8 mouse cellular contexts compared by ENCODE assay signal in genomic region chr19:7340780-7341475, GRCm38 (mm10). TPM values are rescaled to one million over a fixed set of nuclear protein-coding genes. Genes with fewer than 3 reads are reported as not detected.
A peak's percentile ranks its signal among the peaks of the same experiment; 100 is the strongest.
DNase-seq lines count a peak whose midpoint lies in the region; ATAC-seq and TF ChIP-seq lines count a peak whose summit lies in the region.

No protein-coding gene starts in this region.

- H3K4me2 ChIP-seq in neural tube, embryonic 15.5 days, result peak overlapping the region; percentile 91

- peak overlapping the region; percentile 37; the same call in 1 of the 2 replicates for H3K27ac ChIP-seq in liver, adult 2 months (replicated peaks; ENCODE audit: insufficient read depth, low read depth, low read length)
- H3K27ac ChIP-seq in neural tube, embryonic 15.5 days (replicated peaks), result peak overlapping the region; percentile 88

- no peaks in the 10 kb centered on the region for H3K36me3 ChIP-seq in liver, adult 2 months (ENCODE audit: control insufficient read depth, insufficient read depth, low read length)
- H3K36me3 ChIP-seq in neural tube, embryonic 15.5 days, result no peaks in the 10 kb centered on the region

- TF ChIP-seq CTCF in liver, adult 2 months (IDR thresholded peaks at IDR 0.05; ENCODE audit: low read depth, low read length), result no peak

- no peaks in the 10 kb centered on the region for H3K9me3 ChIP-seq in neural tube, embryonic 15.5 days (replicated peaks)

- peak overlapping the region; percentile 82 for H3K4me3 ChIP-seq in liver, adult 2 months (ENCODE audit: insufficient read depth, low read depth, low read length)
- peak overlapping the region; percentile 89 for H3K4me3 ChIP-seq in neural tube, embryonic 15.5 days (replicated peaks)

- DNase-seq in frontal cortex, adult 2 months (ENCODE audit: extremely low spot score in 1 of 2, low spot score in 1 of 2), result no peak
- peak; percentile 49 to 62 for DNase-seq in right cerebral cortex, postnatal 10 days (ENCODE audit: low spot score in 2 of 2)
- no peak for DNase-seq in right cerebral cortex, postnatal 4 days
- DNase-seq in frontal cortex, postnatal 25 days (ENCODE audit: low spot score in 2 of 2), result peak; percentile 22 to 26
- DNase-seq in liver, adult 2 months (ENCODE audit: extremely low read depth, low read depth, low spot score), result no peak

- no peaks in the 10 kb centered on the region for H3K27me3 ChIP-seq in liver, adult 2 months (ENCODE audit: control insufficient read depth, insufficient read depth, low read length)
- H3K27me3 ChIP-seq in neural tube, embryonic 15.5 days (replicated peaks), result no peaks in the 10 kb centered on the region

- peak overlapping the region; percentile 88 for H3K9ac ChIP-seq in liver, adult 2 months (ENCODE audit: low read depth, low read length)
- peak overlapping the region; percentile 95 for H3K9ac ChIP-seq in neural tube, embryonic 15.5 days (replicated peaks)

- H3K79me2 ChIP-seq in liver, adult 2 months (ENCODE audit: control insufficient read depth, insufficient read depth, low read length), result peaks cover 43% of the 10 kb centered on the region

- peak; percentile 18 for ATAC-seq in frontal cortex, adult (ENCODE audit: low TSS enrichment)
- peak; percentile 76 for ATAC-seq in neural tube, embryonic 15.5 days (ENCODE audit: low FRiP score)
- no peak for ATAC-seq in activated CD4-positive, CD25-positive, alpha-beta regulatory T cell, adult 4 months

- peaks cover 23% of the 10 kb centered on the region for H3K4me1 ChIP-seq in liver, adult 2 months (ENCODE audit: control insufficient read depth, insufficient read depth, low read length)
- H3K4me1 ChIP-seq in neural tube, embryonic 15.5 days, result peaks cover 53% of the 10 kb centered on the region

- TF ChIP-seq POLR2A in liver, adult 2 months (IDR thresholded peaks at IDR 0.05; ENCODE audit: extremely low read depth, insufficient read depth, low read length), result no peak

- 1% methylated on average over 41 of the region's 46 CpGs for WGBS in liver, adult 2 months
- under 1% methylated on average over 32 of the region's 46 CpGs for WGBS in neural tube, embryonic 15.5 days

RNA-seq across cellular contexts. Expression of gene Mark2, which starts 0.7 kb away (rescaled TPM):
- polyA plus RNA-seq in frontal cortex, adult 2 months (2012; rRNA removed), result 93.6 and 105 TPM in 2 replicates
- total RNA-seq in liver, adult 2 months (2014; rRNA removed), result 4.6 and 7.0 TPM in 2 replicates
- polyA plus RNA-seq in liver, adult 2 months (2012; rRNA removed), result 17.2 and 19.8 TPM in 2 replicates
- 47.4 and 51.9 TPM in 2 replicates for polyA plus RNA-seq in neural tube, embryonic 15.5 days (2015; fragmentation: Nextera tagmentation; extraction: Ambion mirVana)
- 10 to 100 TPM; 53.4 to 69.8 TPM for polyA plus RNA-seq in activated CD4-positive, CD25-positive, alpha-beta regulatory T cell, adult 4 months (2017; shearing (Covaris generic))

RNA-seq across cellular contexts. Expression of gene Spindoc, which starts 41.9 kb away (rescaled TPM):
- polyA plus RNA-seq in frontal cortex, adult 2 months (2012; rRNA removed), result 20.1 and 21.8 TPM in 2 replicates
- total RNA-seq in liver, adult 2 months (2014; rRNA removed), result 1.3 and 1.4 TPM in 2 replicates
- 3.0 and 4.4 TPM in 2 replicates for polyA plus RNA-seq in liver, adult 2 months (2012; rRNA removed)
- 25.3 and 30.9 TPM in 2 replicates for polyA plus RNA-seq in neural tube, embryonic 15.5 days (2015; fragmentation: Nextera tagmentation; extraction: Ambion mirVana)
- polyA plus RNA-seq in activated CD4-positive, CD25-positive, alpha-beta regulatory T cell, adult 4 months (2017; shearing (Covaris generic)), result 1 to 10 TPM; 1.5 to 5.3 TPM

Comparison
In these comparisons a context has a peak if more than half of its experiments do, and no peak if none do; other contexts are left out.
1. DNase-seq: peak in right cerebral cortex, postnatal 10 days (2 of 2) and frontal cortex, postnatal 25 days (2 of 2); none in frontal cortex, adult 2 months (0 of 2), right cerebral cortex, postnatal 4 days (single experiment) and liver, adult 2 months (single experiment).